In genomic region chr11:105312972-105313632, GRCm38 (mm10) we compare ENCODE assay signal across 8 mouse cellular contexts. TPM values are rescaled to one million over a fixed set of nuclear protein-coding genes. Genes with fewer than 3 reads are reported as not detected.
DNase-seq lines count a peak whose midpoint lies in the region; ATAC-seq and TF ChIP-seq lines count a peak whose summit lies in the region.

No protein-coding gene starts in this region.

- H3K36me3 ChIP-seq in heart, adult 2 months (ENCODE audit: control insufficient read depth, insufficient read depth, low read length) = no peaks in the 10 kb centered on the region

- no peak for ATAC-seq in inflammation-experienced regulatory T-cells, adult 6 months

- no peak for TF ChIP-seq POLR2A in heart, adult 2 months (IDR thresholded peaks at IDR 0.05; ENCODE audit: insufficient read depth, low read depth, low read length)

- peak; percentile 89 for DNase-seq in 3T3-L1 (ENCODE audit: low read depth, low spot score)
- peak; percentile 90 for DNase-seq in embryo, embryonic 10 days (ENCODE audit: low spot score)
- DNase-seq in heart, adult 2 months = peak; percentile 61 to 67
- peak; percentile 57 for DNase-seq in kidney, adult 18-20 months
- peak; percentile 53 for DNase-seq in lung, postnatal 25 days (ENCODE audit: low spot score)
- DNase-seq in urinary bladder, postnatal 36 days (ENCODE audit: low spot score in 2 of 2) = no peak
- no peak for DNase-seq in cerebellum, adult 8-10 months

- intact Hi-C loops in heart, adult 2 months (cut with DNase I) = no loop called here

- H3K79me2 ChIP-seq in heart, adult 2 months (replicated peaks; ENCODE audit: control insufficient read depth, insufficient read depth, low read length) = no peaks in the 10 kb centered on the region

- H3K9ac ChIP-seq in heart, adult 2 months (ENCODE audit: low read depth, low read length) = no peak overlapping the region

- WGBS in heart, adult 2 months = 21% methylated on average over 10 of the region's 10 CpGs

- H3K4me3 ChIP-seq in heart, adult 2 months = no peak overlapping the region

- peaks cover 10% of the 10 kb centered on the region for H3K4me1 ChIP-seq in heart, adult 2 months (ENCODE audit: control insufficient read depth, insufficient read depth, low read length)

- H3K27ac ChIP-seq in heart, adult 2 months = peak overlapping the region; percentile 26; the same call in 1 of the 2 replicates

- no peaks in the 10 kb centered on the region for H3K27me3 ChIP-seq in heart, adult 2 months (ENCODE audit: control insufficient read depth, insufficient read depth, low read length)

- no peak for TF ChIP-seq EP300 in heart, adult 2 months (IDR thresholded peaks at IDR 0.05; ENCODE audit: insufficient read depth, low read depth, low read length)

- TF ChIP-seq CTCF in heart, adult 2 months (IDR thresholded peaks at IDR 0.05) = no peak

RNA-seq across cellular contexts. Expression of gene Mrc2, which starts 20.7 kb away (rescaled TPM):
- total RNA-seq in heart, adult 2 months (2021) = 10 to 100 TPM; 13.9 to 17.5 TPM
- polyA plus RNA-seq in heart, adult 2 months (2012; rRNA removed) = 11.2 and 14.5 TPM in 2 replicates
- polyA plus RNA-seq in inflammation-experienced regulatory T-cells, adult 6 months (2017; shearing (Covaris generic)) = not detected

Comparison
In these comparisons a context has a peak if more than half of its experiments do, and no peak if none do; other contexts are left out.
1. DNase-seq: peak in 3T3-L1 (single experiment), embryo, embryonic 10 days (single experiment), heart, adult 2 months (2 of 2), kidney, adult 18-20 months (single experiment) and lung, postnatal 25 days (single experiment); none in urinary bladder, postnatal 36 days (0 of 2) and cerebellum, adult 8-10 months (single experiment).
2. RNA of gene Mrc2, which starts 20.7 kb away (polyA plus RNA-seq): 11.2 to 14.5 TPM in heart, adult 2 months; not detected in inflammation-experienced regulatory T-cells, adult 6 months; every median in the first group is over 10 times any median in the second.